Mouse (Mus musculus) left cerebral cortex, postnatal 10 days (tissue): Measurements from ENCODE around the gene Bbs2. TPM values are rescaled to one million over a fixed set of nuclear protein-coding genes. Genes with fewer than 3 reads are reported as not detected.
"Not testable (repeated sequence)": the region's sequence is repeated elsewhere in the genome, so short reads cannot be mapped to it uniquely, and the experiment has no call there.

Source experiments
- DNase-seq, 2 experiments: peaks; one replicate each; pipeline ENCODE4 v3.0.0; 2021 to 2022; ENCODE audit warnings: low spot score in 2 of 2, mixed read lengths in 1 of 2; ENCODE audit errors: extremely low spot score in 1 of 2
- intact Hi-C: fragments of 180-260 bp; cut with DNase I; formaldehyde crosslinking; loops from one replicate; pipeline ENCODE4 v1.15.1; 2025
- total RNA-seq, 2 experiments: library from RNA; stranded (reverse); gene quantifications; 2 replicates each; pipeline ENCODE4 v1.2.3; 2021

Bbs2 gene
- total RNA-seq, 2 experiments from 2014 or later: 22.2 to 23.9 TPM

DNA sequence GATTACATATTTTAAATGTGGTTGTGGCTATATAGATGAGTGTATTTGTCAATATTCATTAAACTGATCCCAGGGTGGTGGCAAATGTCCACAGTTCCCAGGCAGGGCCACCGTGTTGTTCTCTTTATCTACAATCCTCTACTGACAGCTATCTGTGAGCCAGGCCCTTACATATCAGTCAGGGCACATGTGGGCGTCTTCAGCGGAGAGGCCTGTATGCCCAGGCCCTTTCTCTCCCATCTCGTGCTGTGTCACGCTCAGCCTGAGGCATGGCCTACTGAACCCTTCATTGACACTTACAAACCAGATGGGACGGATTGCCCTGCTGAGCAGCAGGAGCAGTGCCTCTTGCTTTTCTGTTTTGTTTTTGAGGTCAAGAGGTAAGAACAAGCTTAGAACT, 10.7 kb upstream of the Bbs2 start:
- intact Hi-C loops: no loop called here
- no peak for DNase-seq

DNA sequence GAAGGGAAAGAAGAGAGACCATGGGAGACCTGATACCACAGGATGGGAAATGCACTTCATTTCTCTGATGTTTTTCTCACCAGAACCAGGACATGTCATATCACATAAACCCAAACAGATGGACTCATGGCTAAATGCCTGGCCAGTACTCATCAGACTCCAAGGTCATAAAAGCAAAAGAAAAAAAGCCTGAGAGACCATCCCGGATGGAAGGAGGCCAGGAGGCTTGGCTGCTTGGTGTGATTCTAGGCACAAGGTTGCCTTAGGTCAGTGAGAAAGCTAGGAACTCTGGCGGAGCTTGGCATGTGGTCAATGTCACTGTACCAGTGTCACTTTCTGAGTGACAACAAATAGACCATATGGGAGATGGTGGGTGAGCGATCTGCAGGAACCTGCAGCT, 9.1 kb upstream of the Bbs2 start:
- intact Hi-C loops: no loop called here
- DNase-seq: no peak

DNA sequence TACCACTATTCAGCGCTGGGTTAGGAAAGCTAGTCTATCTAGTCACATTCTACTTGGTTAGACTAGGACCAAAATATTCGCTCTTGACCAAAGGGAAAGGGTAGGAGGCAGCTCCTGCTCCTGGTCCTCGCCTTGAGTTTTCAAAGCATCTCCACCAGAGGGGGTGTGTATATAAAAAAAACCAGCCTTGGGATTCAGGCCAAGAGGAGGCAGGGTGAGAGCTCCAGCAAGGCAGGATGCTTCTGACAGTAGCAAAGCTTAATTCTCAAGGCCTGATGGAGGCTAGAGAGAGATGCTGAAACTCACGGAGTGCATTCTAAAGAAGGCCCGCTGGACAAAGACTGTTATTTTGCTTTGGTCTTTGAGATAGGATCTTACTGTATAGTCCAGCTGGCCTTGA, 5.4 kb upstream of the Bbs2 start:
- intact Hi-C loops: loop anchor here (5.0 kb wide), 1 partner anchor 48 kb away; the partner anchor contains the start of gene Mt3
- DNase-seq: peak; percentile 47 to 52

DNA sequence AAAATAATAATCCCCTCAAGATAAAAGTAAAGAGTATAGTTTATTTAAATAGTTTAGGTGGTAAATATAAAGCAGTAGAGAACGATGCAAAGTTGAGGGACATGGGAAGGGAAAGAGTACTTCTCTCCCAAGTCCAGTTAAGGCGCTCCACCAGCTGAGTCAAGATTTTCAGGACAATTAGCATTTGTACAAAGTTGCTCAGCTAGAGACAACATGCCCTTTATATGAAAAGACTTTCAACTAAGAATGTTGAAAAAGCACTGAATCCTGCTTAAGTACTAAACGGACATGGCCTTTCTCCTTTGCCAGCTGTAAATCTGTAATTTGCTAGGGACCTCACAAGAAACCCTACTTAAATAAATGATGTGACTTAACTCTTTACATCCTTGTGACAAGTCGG, 268 bp upstream of the Bbs2 start:
- no peak for DNase-seq
- intact Hi-C loops: no loop called here

DNA sequence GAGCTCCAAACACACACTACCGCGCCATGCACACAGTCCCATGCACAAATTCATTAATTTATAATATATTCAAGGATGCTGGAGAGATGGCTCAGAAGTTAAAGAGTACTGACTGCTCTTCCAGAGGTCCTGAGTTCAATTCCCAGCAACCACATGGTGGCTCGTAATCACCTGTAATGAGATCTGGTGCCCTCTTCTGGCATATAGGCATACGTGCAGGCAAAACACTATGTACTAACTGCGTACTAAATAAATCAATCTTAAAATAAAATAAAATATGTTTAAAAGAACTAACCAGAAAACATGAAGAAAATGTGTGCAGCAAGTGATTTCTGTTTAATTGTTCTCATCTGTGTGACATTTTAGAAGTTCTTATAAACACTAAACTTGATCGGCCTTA, 4.4 kb downstream of the Bbs2 start:
- no peak for DNase-seq
- intact Hi-C loops: no loop called here

DNA sequence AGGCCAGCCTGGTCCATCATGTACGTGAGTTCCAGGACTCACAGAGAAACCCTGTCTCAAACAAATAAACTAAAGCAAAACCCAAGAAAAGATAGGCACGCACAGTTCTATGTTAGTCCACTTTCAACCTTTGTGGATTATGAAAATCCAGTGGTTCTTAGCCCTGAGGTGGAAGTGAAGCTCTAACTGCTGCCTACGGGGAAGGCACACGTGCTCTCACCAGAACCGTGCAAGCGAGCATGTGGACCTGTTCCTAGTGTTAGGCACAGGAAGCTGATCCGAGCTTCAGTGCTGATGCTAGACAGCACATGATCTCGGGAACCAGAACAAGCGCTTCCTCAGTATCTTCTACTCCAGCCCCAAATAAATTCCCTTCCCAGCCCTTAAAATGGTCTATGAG, 5.9 kb downstream of the Bbs2 start:
- no peak for DNase-seq
- intact Hi-C loops: no loop called here

DNA sequence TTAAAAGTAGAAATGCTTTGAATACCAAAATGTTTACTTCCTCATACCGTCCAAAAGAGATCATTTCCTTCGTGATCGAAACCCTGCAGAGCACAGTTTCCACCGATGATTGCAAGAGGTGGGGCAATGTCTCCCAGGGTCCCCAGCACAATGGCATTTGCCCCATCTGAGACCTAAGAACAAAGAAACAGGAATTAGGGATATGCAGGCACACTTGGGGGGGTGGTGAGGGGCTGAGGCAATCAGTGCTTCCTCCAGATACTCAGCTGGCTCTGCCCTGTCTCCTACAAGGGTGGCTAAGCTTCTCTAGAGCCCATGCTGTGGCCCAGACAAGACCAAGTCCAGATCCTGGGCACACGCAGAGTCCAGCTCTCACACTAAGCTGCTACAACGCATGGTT, 9.0 kb downstream of the Bbs2 start:
- DNase-seq: no peak
- intact Hi-C loops: no loop called here

DNA sequence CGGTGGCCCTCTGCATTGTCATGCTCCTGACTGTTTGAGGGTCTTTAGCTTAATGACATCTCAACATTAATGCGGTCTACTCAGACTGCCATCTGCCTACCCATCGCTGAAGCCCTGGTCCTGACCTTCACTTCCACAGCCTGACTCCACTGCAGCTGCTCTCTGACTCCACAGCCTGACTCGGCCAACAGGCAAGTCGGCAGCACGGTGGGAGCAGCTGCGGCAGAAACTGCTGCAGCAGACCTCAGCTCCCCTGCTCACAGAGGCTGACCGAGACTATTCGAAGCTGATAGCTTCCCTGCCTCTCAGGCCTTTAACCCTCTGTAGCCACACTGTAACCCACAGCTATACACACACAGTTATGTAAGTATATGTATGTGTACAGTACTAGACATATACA, 10.8 kb downstream of the Bbs2 start:
- intact Hi-C loops: no loop called here

DNA sequence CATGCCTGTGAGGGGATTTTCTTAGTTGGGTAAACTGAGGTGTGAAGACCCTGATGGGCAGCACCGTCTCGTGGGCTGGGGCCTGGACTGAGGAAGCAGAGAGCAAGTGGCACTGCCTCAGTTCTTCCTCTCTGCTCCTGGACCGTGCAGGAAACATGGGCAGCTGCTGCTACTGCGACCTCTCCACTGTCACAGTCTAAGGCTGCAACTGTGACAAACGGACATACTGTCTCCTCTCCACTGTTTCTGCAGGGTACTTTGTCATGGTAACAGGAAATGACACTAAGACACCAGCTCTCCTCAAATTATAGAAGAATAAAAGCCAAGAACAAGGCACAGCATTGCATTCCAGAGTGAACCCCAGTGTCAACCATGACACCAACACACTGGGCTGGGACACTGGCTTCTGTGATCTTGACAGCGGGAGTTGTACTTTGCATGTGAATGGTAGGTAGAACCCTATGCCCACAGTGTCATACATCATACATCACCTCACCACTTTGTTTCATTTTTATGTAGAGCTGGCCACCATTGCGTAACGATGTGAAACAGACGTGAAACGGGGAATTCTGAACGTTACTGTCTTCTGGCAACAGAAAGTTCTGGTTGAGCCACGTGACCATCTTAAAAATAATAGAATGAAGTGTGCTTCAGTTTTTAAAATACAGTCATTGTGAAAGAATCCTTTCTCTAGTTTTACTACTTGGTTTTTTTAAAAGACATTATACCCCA, 22.1 kb downstream of the Bbs2 start:
- intact Hi-C loops: no loop called here

More for the DNA sequence above, 10.8 kb downstream of the Bbs2 start:
- no peak for DNase-seq

DNA sequence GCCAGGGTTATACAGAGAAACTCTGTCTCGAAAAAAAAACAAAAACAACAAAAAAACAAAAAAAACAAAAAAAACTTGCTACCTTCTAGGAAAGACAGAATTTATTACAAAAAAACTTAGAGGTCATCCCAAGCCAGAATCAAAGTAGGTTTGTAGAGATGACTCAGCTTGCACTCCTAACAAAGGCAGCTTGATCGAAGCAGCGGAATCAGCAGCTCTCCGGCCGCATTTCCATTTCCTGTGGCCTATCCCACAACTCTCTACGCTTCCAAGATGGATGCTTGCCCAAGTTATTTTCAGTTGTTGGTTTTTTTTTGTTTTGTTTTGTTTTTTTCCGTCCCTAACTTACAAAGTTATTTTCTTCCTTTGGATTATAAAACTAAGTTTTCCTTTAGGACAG, 29.9 kb downstream of the Bbs2 start:
- no peak for DNase-seq
- intact Hi-C loops: no loop called here

More for the DNA sequence above, 22.1 kb downstream of the Bbs2 start:
- DNase-seq: no peak

DNA sequence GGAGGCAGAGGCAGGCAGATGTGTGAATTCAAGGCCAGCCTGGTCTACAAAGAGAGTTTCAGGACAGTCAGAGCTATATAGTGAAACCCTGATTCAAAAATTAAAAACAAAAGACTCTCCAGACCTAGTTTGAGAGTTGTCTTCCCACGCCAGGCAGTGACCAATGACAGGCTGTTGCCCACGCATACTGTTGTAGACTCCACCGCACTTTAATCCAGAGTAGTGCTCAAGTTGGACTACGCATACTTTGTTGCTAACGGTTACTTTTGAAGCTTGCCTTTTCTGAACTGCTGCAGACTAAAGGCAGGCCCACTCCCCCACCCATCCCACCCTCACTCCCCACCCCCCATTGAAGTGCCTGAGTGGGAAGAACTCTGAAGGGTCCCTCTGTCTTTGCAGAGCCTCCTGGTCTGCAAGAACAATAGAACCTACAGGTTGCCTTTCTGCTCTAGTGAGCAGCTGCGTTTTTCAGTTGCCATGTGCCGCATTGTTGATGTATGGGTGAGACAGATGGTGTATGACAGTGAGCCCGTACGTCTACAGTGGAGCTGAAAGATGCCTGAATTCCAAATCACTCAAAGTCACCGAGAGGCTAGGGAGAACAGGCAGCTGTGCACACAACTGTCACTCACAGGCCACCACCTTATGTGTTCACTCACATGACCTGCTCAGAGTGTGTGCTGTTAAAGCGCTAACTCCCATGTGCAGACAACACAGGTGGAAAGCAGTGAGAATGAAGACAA, 32.4 kb downstream of the Bbs2 start:
- no peak for DNase-seq
- intact Hi-C loops: no loop called here

DNA sequence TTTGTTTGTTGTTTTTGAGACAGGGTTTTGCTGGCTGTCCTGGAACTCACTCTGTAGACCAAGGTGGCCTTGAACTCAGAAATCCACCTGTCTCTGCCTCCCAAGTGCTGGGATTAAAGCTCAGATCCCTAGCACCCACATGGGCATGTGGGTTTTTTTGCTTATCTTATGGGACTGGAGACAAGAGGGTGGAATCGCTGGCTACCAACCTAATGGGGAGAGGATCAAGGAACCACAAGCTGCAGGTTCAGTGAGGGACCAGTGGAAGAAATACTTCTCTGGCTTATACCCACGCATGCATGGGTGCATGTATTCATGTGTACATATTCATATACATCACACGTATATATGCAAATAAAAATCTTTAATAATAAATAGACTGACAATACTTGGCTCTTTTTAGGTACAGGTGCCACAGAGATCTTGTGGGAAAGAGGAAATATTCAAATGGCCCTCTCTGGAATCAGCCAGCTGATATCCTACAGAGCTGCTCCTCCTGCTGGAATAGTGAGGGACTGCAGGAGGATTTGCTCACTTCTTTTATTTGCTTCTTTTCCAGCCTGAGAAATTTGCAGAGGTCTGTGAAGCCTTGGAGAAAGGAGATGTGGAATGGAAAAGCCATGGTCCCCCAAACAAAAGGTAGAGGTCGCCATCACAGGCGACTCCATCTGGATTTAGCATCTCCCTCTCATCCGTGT, 41.4 kb downstream of the Bbs2 start:
- DNase-seq: peak; percentile 36 to 57
- intact Hi-C loops: no loop called here

DNA sequence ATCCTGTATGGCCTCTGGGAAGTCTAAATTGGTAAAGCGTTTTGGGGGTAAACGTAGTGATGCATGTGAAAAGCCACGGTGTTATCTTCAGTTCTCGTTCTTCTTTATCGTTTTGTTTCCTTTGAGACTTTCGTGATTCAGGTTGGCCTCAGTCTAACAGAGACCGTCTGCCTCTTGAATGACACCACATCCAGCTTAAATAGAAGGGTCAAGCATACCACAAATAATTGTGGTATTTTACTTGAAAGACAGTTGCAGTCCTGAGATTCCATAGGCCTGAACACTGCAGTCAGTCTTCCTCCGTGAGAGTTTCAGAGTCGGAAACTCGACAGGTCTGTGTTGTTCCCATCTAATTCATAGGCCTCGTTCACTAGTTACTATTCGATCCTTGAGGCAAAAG, 46.0 kb downstream of the Bbs2 start:
- intact Hi-C loops: no loop called here

DNA sequence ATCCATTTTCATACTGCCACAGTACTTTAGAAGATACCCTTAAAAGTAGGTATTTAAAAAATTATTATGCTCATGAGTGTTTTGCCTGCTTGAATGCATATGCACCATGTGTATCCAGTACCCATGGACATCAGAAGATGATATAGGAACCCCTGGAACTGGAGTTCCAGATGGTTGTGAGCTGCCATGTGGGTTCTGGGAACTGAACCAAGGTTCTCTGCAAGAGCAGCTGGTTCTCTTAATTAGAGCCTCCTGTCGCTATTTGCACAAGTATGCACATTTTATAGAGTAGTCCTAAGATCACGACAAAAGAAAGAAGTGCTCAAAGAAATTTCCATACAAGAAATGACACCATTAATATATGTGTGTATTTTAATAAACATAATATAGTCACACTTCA, 50.9 kb downstream of the Bbs2 start:
- DNase-seq: peak in 1 of 2 experiments; percentile 16
- intact Hi-C loops: no loop called here

More for the DNA sequence above, 46.0 kb downstream of the Bbs2 start:
- DNase-seq: no peak

DNA sequence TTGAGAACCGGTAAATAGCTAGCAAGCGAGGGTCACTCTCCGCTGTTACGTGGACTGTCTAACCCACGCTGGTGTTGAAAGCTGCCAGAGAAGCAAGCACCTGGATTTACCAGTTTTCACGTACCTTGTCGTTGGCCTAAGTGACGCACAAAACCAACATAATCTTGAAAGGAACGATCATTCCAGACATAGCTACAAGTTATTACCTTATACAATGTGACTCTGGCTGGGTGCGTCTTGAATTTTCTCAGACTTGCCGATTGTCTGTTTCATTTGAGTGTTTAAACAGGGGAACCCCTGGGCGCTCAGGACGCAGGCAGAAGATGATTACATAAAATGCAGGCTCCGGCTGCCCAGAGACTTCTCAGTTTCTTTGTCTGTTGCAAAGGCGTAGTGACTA, 60.9 kb downstream of the Bbs2 start:
- intact Hi-C loops: no loop called here
- no peak for DNase-seq

DNA sequence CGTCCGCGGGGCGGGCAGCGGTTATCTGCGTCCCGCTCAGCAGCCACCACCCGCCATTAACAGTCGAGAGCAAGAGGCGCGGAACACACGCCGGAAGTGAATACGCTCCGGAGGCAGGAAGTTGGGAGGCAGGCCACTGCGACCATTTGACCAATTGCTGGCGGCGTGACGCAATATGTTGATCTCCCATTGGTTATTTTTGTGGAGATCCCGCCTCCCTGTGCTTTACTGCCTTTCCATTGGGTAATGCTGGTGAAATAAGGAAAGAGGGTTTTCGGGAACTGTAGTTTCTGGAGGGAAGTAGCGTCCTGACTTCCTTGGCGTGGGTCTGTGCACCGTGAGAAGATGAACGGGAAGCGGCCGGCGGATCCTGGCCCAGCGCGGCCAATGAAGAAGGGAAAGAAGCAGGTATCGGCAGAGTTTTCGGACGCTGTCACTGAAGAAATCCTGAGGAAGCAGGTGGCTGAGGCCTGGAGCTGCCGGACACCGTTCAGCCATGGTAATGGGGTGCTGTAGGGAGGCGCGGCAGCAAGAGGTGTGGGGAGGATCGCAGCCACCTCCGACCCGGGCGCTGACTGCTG, 61.7 kb downstream of the Bbs2 start, which contains the start of the genes Nudt21 and Ogfod1:
Gene Nudt21 (minus strand): TSS at position 88 of the 581 bp plus-strand sequence.
Gene Ogfod1 (plus strand): TSS at position 255 of the 581 bp plus-strand sequence.
- intact Hi-C loops: no loop called here
- DNase-seq: peak; percentile 95 to 98

DNA sequence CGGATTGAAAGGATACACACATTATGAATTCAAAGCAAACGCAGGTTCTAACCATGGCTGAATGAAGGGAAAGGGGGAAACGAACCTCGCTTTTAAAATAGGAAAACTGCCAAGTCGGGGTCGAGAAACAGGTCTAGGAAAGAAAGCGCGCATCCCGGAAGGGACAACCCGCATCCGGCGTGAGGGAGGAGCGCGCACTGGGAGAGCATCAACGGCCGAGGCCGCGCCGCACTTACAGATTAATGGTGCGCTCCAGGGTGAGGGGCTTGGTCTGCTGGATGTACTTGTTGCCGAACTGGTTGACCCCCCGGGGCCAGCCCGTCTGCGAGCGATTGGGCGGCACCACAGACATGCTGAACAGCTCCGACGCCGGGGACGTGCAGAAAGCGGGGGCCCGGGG, 62.2 kb downstream of the Bbs2 start:
- DNase-seq: peak; percentile 46 to 82
- intact Hi-C loops: not testable (repeated sequence)

DNA sequence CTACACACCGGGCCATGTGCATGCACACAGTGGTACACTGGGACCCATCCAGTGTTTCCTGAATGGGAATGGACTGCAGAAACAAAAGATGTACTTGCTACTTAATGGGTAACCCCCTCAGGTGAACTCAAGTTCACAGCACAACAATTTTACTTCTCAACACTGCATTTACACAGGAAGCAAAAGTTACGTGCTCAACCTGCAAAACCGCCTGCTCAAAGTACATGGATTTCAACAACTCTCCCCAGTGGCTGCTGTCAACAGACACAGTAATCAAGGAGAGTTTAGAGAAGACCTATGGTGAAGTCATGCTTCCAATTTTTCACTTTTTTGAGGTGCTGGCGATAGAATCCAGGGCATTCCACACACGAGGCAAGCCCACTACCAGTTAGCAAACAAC, 63.5 kb downstream of the Bbs2 start:
- intact Hi-C loops: no loop called here
- no peak for DNase-seq

DNA sequence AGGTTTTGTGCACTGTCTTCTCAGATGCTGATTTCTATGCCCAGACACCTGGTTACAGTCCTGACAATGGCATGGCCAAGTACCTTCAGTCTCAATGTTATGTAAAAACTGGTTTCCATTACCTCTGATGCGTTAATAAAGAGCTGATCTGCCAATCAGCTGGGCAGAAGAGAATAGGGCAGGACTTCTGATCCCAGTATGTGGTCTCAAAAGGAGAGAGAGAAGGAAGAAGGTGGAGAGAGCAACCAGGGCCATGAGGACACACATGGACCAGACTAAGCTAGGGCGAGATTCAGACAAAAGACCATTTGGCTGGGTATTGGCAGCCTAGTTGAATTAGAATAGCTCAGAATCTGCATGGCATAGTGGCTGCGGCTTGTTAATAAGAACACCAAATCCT, 65.1 kb downstream of the Bbs2 start:
- intact Hi-C loops: no loop called here
- DNase-seq: no peak
